Mouse (Mus musculus): Measurements from ENCODE around the gene Vps33b.

Gene Vps33b

GRCm38 (mm10) chr7:80268897-80269750 is at the start of gene Vps33b:
Vps33b (plus strand) TSS chr7:80269649.
- CTCF ChIA-PET: interaction anchor here (0.6 to 0.7 kb wide), 3 partner anchors 26 to 218 kb away, joined by 3 to 4 read pairs (median 3); no protein-coding TSS in a partner anchor

GRCm38 (mm10) chr7:80220237-80220797 is 49.1 kb upstream of the Vps33b start:
- CTCF ChIA-PET: no interaction called here

- CTCF ChIA-PET: interaction anchor here (0.7 kb wide), 1 partner anchor 75 kb away, joined by 4 read pairs; no protein-coding TSS in a partner anchor
Measured at GRCm38 (mm10) chr7:80221179-80221750, 48.2 kb upstream of the Vps33b start.

- CTCF ChIA-PET: no interaction called here
Measured at GRCm38 (mm10) chr7:80227065-80227464, 42.4 kb upstream of the Vps33b start.

- CTCF ChIA-PET: interaction anchor here (0.7 kb wide), 1 partner anchor 33 kb away, joined by 3 read pairs; no protein-coding TSS in a partner anchor
Measured at GRCm38 (mm10) chr7:80230196-80230595, 39.3 kb upstream of the Vps33b start.

GRCm38 (mm10) chr7:80231971-80232488 is 37.4 kb upstream of the Vps33b start:
- CTCF ChIA-PET: interaction anchor here (0.9 kb wide), 1 partner anchor 80 kb away, joined by 4 read pairs; no protein-coding TSS in a partner anchor

- CTCF ChIA-PET: interaction anchor here (0.7 to 1.0 kb wide), 4 partner anchors 32 to 138 kb away, joined by 3 to 9 read pairs (median 4); partner anchors contain the start of gene Man2a2
Measured at GRCm38 (mm10) chr7:80232489-80233029, 36.9 kb upstream of the Vps33b start, which contains the start of the genes Cib1 and Gdpgp1. Cib1 (minus strand) TSS chr7:80232813. Gdpgp1 (plus strand) TSS chr7:80232865.

- CTCF ChIA-PET: interaction anchor here (0.6 to 1.0 kb wide), 2 partner anchors 32 to 52 kb away, joined by 3 read pairs; no protein-coding TSS in a partner anchor
Measured at GRCm38 (mm10) chr7:80233799-80234198, 35.6 kb upstream of the Vps33b start.

- CTCF ChIA-PET: no interaction called here
Measured at GRCm38 (mm10) chr7:80238542-80238941, 30.9 kb upstream of the Vps33b start.

GRCm38 (mm10) chr7:80241661-80242060 is 27.8 kb upstream of the Vps33b start:
- CTCF ChIA-PET: interaction anchor here (0.5 kb wide), 1 partner anchor 216 kb away, joined by 3 read pairs; no protein-coding TSS in a partner anchor

- CTCF ChIA-PET: no interaction called here
Measured at GRCm38 (mm10) chr7:80244851-80245250, 24.6 kb upstream of the Vps33b start.

- CTCF ChIA-PET: interaction anchor here (0.9 kb wide), 1 partner anchor 69 kb away, joined by 3 read pairs; no protein-coding TSS in a partner anchor
Measured at GRCm38 (mm10) chr7:80246148-80246721, 23.2 kb upstream of the Vps33b start, which contains the start of gene Ttll13. Ttll13 (plus strand) TSS chr7:80246376.

- CTCF ChIA-PET: interaction anchor here (0.5 to 0.9 kb wide), 2 partner anchors 16 to 69 kb away, joined by 3 to 8 read pairs; no protein-coding TSS in a partner anchor
Measured at GRCm38 (mm10) chr7:80246859-80247258, 22.6 kb upstream of the Vps33b start.

- CTCF ChIA-PET: no interaction called here
Measured at GRCm38 (mm10) chr7:80252437-80252836, 17.0 kb upstream of the Vps33b start.

GRCm38 (mm10) chr7:80252886-80253285 is 16.6 kb upstream of the Vps33b start:
- CTCF ChIA-PET: no interaction called here

- CTCF ChIA-PET: interaction anchor here (0.5 to 0.7 kb wide), 3 partner anchors 13 to 244 kb away, joined by 3 to 4 read pairs (median 3); no protein-coding TSS in a partner anchor
Measured at GRCm38 (mm10) chr7:80255981-80256380, 13.5 kb upstream of the Vps33b start.

- CTCF ChIA-PET: interaction anchor here (0.6 kb wide), 1 partner anchor 117 kb away, joined by 5 read pairs; no protein-coding TSS in a partner anchor
Measured at GRCm38 (mm10) chr7:80257706-80258105, 11.7 kb upstream of the Vps33b start.

- CTCF ChIA-PET: interaction anchor here (0.6 to 0.9 kb wide), 3 partner anchors 32 to 126 kb away, joined by 3 to 6 read pairs (median 3); partner anchors contain the start of gene Sema4b
Measured at GRCm38 (mm10) chr7:80260625-80261371, 8.7 kb upstream of the Vps33b start, which contains the start of gene Ngrn. Ngrn (plus strand) TSS chr7:80261215.

GRCm38 (mm10) chr7:80261372-80261990 is 8.0 kb upstream of the Vps33b start:
- CTCF ChIA-PET: interaction anchor here (0.6 to 0.7 kb wide), 4 partner anchors 20 to 128 kb away, joined by 3 to 5 read pairs (median 3); partner anchors contain the start of gene Sema4b
